Mouse (Mus musculus): ENCODE results near the gene Pam.

- TF ChIP-seq GATA1 (IDR thresholded peaks at IDR 0.05; ENCODE audit: borderline replicate concordance, low read length) (no peak), FLI1 (IDR thresholded peaks at IDR 0.05; ENCODE audit: low read length) (no peak)
These were observed 186.7 kb downstream of the Pam start for GRCm38 (mm10) chr1:97908736-97909135.

Data from megakaryocyte, embryonic 14.5 days (primary cell).